Mouse (Mus musculus) 3134 (cell line): Measurements from ENCODE around the gene A830005F24Rik.

Experiments used
- DNase-seq: peaks from one replicate; pipeline ENCODE4 v3.0.0-alpha.2; 2011; ENCODE audit warnings: low spot score; ENCODE audit not compliant: insufficient read length; ENCODE audit errors: extremely low read depth

A830005F24Rik gene

DNA sequence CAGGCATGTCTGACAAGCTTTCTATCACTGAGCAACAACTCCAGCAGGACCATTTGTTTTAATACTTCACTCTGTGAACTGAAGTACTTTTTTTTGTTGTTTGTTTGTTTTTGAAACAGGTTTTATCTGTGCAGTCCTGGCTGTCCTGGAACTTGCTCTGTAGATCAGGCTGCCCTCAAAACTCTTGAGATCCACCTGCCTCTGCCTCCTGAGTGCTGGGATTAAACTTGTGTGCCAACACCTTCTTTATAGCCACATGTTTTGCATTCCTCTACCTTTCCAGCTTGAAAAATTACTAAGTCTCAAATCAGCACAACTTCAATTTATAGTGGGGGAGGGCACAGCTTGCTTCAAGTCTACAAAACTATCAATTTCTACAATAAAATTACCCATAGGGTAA, 31.0 kb downstream of the A830005F24Rik start:
- DNase-seq, result no peak

DNA sequence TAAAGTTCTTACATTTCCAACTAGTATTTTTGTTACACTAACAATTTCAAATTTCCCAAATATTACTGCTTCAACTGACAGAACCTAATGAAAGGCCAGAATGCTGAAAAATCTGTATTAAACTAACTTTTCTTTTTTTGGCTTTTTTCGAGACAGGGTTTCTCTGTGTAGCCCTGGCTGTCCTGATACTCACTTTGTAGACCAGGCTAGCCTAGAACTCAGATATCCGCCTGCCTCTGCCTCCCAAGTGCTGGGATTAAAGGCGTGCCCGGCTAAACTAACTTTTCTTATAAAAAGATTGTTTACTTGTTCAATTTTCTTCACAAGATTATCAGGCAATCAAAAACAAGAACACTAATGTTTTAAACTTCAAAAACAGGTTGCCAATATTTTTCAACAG, 31.5 kb downstream of the A830005F24Rik start:
- DNase-seq, result no peak

DNA sequence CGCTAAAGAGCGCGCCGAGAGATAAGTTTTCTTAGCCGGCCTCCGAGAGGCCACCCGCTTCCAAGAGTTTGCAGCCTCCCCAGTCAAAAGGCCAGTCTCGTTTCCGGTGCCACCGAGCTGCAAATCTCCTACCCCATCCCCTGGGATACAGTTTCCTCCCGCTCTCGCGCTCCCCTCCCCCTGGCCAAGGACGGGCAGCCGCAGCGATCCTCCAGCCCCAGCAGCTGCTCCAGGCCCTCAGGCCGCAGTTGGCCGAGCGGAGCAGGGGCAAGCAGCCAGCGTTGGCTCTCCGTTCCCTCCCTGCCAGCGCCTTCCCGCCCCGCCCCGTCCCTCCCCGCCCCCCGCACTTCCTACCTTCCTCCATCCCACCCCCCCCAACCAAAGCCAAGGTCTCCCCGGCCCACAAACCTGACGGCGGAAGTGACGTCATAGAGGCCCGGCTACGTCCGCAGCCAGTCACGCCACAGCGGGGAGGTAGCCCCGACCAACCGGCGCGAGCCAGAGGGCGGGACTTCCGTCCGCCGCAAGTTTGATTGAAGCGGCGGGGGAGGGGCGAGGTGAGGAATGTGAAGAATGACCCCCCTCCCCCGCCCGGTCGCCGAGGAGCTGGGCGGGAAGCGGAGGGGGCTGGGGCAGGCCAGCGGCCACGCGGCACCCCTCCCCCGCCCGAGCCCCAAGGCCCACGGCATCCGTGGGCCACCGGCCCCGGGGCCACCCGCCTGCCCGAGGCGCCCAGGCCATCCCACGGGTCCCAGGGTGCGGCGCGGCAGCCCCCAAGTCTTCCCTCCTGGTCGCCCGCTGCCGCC, 32.3 kb downstream of the A830005F24Rik start:
- peak; percentile 98 for DNase-seq

DNA sequence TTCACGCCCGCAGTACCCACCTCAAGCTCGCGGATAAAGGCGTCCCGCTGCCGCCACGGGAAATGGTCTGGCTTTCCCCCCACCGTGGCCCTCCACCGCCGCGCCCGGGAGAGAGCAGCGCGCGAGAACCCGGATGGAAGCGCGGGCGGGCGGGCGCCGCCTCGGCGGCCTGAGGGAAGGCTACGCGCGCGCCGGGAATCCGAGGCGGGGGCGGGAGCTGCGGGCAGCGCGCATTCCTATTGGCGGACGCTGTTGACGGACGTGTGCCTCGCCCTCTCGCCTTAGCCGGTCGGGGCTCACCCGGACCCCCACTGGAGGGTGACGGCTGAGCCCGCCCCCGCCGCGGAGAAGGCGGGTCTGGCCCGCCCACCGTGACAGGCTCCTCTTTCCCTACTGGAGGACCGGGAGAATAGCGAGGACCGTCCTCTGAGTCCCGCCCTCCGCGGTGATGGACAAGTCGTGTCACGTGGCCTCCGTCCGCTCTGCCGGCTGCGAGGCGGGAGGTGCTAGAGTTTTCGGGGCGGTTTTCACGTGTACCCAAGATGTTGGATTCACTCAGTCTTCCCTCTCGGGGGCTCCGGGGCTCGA, 33.1 kb downstream of the A830005F24Rik start:
- DNase-seq, result peak; percentile 100

DNA sequence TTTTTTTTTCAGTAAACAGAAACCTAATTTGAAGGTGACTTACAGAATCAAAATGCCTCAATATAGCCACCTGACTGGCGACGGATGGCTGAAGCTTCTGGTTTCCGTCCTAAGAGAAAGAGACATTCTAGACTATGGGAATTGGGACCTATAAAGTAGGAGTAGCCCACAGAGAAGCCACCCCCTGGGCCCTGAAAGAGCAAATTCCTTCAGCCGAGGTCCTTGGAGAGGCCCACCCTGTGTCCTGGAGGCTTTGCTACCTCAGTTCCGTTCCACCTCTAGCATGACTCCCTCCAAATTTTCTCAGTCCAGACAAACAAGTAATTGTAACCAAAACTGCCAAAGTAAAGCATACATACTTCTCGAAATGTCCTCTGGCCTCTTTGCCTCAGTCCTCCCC, 34.3 kb downstream of the A830005F24Rik start:
- DNase-seq, result no peak

DNA sequence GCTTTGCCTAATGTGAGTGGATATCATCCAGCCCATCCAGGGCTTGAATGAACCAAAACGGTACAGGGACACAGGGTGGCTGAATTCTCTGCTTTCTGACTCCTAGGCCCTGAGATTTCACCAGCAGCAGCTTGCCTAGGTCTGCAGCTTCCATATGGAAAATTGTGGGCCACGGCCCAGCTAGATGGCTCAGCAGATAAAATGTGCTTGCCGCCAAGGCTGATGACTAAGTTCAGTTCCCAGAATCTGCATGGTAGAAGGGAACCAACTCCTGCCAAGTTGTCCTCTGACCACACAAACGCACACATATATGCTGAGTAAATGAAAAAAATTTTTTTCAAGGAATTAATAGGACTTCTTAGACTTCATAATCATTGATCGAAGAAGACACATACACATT, 34.9 kb downstream of the A830005F24Rik start:
- peak; percentile 57 for DNase-seq

DNA sequence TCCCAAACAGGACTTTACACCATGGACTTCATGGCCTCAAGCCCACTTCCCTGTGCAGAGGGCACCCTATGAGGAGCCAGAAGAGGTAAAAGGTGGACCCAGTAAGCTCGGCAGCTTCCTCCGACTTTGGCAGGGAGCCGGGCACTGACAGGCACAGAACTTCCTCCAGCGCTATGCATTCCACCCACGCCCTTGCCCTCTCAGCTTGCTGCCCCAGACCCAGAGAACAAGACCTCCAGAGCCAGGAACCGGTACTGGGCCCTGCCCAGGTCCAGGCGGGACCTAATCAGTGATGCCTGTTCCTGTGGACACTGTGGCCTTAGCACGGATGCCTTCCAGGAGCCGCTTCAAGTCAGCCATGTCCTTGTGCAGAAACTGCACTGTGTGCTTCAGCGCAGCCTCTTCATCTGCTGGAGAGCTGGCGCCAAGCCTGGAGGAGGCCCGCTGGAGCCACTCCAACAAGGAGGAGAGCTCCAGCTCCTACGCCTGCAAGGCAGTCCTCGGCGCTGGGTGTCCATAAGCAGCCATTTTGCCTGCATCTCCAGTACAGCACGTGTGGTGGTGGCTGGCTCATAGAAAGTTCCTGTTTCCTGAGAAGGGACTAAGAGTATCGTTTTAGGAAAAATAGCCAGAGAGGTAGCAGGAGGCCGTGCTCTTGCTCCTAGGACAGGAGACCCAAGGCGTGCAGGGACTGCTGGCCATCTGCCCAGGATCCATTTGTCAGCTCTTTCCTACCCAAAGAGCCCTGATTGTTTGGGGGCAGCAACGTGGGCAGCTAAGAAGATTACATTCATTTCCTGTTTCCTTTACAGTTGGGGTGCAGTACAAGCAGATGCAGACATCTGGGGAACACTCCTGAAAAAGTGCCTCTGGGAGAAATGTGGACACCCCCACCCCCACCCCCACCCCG, 39.1 kb downstream of the A830005F24Rik start:
- DNase-seq, result peak; percentile 91

DNA sequence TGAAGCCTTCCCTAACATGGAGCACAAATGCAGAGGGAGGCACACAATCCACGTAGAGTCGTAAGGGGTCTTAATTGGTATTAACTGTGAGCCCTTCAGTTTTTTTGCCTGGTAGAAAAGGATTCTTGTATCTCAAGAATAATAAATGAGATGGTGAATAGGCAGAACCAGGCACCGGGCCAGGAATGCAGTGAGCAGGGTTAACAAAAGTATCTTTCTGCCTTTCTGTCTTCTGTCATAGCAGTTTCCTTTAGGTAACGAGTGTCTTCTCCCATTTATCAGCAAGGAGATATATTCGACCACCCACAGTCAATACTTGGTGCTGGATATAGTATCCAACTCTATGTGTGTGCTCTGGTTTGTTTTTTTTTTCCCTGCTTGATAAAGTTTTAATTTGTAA, 40.1 kb downstream of the A830005F24Rik start:
- no peak for DNase-seq

DNA sequence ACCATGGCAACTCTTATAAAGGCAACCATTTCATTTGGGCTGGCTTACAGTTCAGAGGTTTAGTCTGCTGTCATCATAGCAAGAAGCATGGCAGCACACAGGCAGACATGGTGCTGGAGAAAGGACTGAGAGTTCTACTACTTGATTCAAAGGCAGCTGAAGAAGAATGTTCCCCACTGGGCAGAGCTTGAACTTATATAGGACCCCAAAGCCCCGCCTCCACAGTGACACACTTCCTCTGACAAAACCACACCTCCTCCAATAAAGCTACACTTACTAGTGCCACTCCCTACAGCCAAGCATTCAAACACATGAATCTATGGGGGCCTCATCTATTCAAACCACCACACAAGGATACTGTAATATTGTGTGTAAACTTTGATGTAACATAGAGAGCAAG, 41.2 kb downstream of the A830005F24Rik start:
- no peak for DNase-seq

DNA sequence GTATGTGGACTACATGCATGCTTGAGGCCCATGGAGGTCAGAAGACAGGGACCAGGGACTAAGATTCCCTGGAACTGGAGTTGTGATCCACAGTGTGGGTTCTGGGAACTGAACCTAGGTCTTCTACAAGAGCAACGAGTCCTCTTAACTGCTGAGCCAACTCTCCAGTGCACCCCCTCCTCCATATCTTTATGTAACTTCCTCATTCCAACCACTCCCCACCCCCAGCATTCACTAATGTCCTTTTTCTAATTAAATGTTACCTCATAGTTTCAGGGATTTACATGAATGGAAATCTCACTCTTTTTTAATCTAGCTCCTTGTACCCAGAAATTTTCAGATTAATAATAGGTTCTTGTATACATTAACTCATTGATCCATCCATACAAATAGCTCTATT, 42.6 kb downstream of the A830005F24Rik start:
- no peak for DNase-seq

DNA sequence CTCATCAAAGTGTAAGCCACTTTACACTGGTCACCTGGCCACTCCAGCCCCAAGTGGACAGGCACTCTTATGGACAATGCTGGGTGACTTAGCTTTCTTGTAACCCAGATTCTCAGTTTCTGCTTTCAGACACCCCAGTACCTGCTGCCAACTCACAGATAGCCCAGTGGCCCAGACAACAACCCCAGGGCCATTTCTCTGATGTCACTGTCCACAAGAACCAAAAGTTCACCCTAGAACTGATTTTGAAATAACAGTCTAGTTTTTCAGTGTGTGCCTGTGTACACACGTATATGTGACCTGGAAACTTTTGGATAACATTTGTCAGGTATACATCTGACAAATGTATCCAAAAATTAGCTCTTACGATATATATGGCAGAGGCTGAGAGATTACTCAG, 48.1 kb downstream of the A830005F24Rik start:
- no peak for DNase-seq

DNA sequence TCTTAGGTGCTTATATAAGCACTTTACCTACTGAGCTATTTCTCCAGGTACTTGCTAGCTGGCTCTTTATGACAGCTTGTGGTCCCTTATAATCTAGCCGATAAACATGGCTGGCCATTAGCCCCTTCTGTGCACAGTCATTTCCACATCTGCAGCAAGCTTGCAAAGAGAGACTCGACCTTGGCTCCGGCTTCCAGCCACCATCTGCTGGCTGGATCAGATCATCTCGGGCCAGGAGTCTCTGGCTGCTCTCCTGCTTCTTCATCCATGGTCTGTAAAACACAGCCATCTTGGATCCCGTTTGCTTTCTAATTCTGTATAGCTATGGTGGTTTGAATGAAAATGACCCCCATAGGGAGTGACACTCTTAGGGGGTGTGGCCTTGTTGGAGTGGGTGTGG, 49.0 kb downstream of the A830005F24Rik start:
- DNase-seq, result no peak
